Mouse (Mus musculus): ENCODE measurements at regions not wholly inside any gene's neighbourhood (a gene's known extent, or its start where the extent isn't known, plus 50 kb on each side); places are given as distances from the start of the nearest gene placed in this dataset.

GRCm38 (mm10) chr6:11647651-11648050 is 259.6 kb downstream of the Ndufa4 start:
- DNase-seq (ENCODE audit: low spot score) = no peak

GRCm38 (mm10) chr6:11613331-11613730 is 294.0 kb downstream of the Ndufa4 start:
- no peak for DNase-seq (ENCODE audit: low spot score)

DNA sequence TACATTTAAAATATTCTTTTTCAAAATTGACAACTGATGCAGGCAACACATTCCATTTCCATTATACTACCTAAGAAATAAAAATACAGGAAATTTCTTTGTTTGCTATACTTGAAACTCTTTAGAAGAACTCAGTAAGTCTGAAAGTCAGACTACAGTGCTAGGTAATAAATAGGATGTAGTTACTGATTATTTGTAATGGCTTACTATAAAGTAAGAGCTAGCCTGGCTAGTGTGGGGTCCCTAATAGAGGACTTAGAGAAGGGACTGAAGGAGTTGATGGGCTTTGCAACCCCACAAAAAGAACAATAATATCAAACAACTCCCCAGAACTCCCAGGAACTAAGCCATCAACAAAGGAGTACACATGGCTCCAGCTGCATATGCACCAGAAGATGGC is 299.1 kb downstream of the Ndufa4 start:
- no peak for DNase-seq (ENCODE audit: low spot score)

DNA sequence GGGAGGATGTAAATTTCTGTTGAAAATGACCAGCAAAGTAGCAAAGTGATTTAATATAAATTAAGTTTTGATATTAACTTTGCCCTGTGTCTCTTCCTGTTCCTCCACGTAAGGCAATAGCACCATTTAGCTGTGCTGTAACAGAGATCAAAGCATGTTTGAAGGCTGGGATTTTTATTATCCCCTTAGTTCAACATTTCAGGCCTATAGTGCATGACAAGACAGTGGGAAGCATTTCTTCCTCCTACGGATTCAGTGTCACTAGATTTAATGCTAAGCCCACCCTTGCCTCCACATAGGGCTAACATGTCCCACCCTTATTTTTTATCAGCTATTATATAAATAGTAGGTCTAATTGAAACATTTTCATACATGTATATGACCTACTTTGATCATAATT is 299.6 kb downstream of the Ndufa4 start:
- DNase-seq (ENCODE audit: low spot score) = no peak

DNA sequence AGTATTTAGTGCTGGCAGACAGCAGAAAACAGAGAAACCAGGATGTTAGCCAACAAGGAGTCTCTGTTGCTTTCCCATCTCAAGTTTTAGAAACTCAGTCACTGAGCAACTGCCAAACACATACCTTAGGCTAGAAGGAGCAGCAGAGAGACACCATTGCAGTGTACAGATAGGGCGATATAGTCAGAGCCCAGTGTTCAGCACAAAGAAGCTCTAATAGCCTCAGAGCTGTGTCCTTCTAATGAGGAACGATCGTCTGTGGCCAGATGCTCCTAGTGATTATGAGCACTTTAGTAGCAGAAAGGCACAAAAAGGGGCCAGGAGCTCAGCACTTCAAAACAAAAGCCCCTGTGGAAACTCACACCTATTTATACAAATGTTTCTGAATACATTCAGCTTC is 301.2 kb downstream of the Ndufa4 start:
- DNase-seq (ENCODE audit: low spot score) = no peak

- DNase-seq (ENCODE audit: low spot score) = no peak
Measured at GRCm38 (mm10) chr6:11605526-11605925, 301.8 kb downstream of the Ndufa4 start.

GRCm38 (mm10) chr6:11594936-11595335 is 312.4 kb downstream of the Ndufa4 start:
- peak; percentile 21 for DNase-seq (ENCODE audit: low spot score)

GRCm38 (mm10) chr6:11593583-11594271 is 313.6 kb downstream of the Ndufa4 start:
- peak; percentile 5 for DNase-seq (ENCODE audit: low spot score)

DNA sequence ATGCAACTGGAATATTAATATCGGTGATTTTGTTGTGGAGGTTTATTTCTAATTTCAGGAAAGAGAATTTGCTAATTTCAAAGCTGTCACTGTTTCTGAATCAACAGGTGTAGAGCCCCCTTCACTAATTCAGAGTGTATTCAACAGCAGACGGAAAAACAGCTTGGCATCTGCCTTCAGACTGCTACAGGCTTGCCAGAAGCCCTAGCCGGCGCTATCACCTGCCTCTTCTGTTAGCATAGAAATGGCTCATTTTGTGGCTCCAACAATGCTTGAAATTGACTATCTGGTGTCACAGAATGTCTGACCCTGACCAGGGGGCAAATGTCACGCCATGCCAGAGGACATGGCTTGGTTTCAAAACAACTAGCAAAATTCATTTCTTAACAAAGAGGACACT is 331.2 kb downstream of the Ndufa4 start:
- no peak for DNase-seq (ENCODE audit: low spot score)

DNA sequence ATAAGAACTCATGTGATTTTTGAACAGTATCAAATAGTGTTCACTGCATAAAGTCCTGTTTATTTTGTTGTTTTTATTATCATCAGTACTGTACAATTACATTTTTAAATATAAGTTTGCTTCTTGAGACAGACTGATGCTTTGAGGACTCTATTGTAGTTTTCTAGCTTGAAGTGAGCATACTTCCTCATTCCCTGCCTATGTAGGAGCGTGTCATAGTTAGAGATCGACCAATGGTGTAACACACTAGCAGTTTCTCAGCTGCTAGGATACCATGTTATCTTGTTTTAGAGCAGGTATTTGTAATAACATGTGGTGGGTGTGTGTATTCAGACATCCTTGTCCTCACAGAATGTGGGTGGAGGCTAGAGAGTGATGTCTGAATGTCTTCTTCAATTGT is 342.1 kb downstream of the Ndufa4 start:
- DNase-seq (ENCODE audit: low spot score) = no peak

DNA sequence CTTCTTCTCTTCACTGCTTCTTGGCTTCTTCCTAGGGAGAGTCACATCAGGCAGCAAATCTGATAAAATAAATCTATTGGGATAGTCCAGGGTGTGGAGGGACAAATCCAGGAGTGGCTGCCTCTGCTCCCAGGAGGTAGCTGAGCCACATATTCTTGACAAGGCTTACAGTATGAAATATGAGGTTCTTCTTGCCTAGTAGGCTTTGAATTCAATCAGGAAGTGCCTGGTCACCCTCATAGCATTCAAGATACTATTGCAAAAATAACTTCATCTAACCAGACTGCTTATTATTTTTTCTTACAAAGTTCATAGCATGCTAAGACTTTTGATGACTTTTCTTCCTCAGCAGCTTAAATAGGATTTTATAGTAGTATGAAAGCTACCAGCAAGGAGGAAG is 356.8 kb downstream of the Ndufa4 start:
- DNase-seq (ENCODE audit: low spot score) = no peak

DNA sequence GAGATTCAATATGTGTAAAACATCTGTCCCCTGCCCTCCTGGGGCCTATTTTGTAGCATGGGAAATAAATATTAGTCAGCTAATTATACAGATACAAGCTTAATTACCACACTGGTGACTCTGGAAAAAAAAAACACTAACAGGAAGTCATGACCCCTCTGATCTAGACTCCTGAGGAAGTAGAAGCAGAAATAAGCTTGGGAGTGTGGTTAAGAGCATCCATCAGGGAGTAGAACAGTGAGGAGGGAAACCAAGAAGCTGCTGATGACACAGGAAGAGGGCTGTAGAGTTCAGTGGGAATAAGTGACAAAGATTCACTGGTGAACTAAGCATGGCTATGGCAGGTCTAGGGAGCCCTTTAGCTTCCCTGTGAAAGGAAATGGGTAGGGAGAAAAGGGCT is 360.0 kb downstream of the Ndufa4 start:
- no peak for DNase-seq (ENCODE audit: low spot score)

- no peak for DNase-seq (ENCODE audit: low spot score)
Measured at GRCm38 (mm10) chr6:11534930-11535880, 372.1 kb downstream of the Ndufa4 start.

- DNase-seq (ENCODE audit: low spot score) = no peak
Measured at GRCm38 (mm10) chr6:11503136-11503535, 404.2 kb downstream of the Ndufa4 start.

- no peak for DNase-seq (ENCODE audit: low spot score)
Measured at GRCm38 (mm10) chr6:11494427-11494826, 412.9 kb downstream of the Ndufa4 start.

DNA sequence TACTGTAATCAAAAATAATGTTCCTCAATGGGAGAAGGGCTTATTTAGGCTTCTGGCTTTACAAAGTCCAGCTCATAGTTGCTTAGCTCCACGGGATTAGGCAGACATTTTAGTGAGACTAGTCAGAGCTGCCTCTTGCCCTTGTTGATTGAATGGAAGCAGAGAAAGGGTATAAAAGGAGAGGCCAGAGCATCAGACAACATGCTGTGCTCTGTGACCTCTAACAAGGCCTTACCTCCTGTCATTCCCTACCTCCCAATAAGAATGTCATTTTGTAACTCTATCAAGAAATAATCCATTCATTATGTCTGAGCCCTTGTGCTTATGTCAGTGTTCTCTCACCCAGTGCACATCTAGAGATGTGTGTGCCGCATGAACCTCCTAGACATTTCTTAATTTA is 430.3 kb downstream of the Ndufa4 start:
- DNase-seq (ENCODE audit: low spot score) = peak; percentile 21
